Mouse (Mus musculus): ENCODE measurements around the gene Irx4.

Irx4 gene

DNA sequence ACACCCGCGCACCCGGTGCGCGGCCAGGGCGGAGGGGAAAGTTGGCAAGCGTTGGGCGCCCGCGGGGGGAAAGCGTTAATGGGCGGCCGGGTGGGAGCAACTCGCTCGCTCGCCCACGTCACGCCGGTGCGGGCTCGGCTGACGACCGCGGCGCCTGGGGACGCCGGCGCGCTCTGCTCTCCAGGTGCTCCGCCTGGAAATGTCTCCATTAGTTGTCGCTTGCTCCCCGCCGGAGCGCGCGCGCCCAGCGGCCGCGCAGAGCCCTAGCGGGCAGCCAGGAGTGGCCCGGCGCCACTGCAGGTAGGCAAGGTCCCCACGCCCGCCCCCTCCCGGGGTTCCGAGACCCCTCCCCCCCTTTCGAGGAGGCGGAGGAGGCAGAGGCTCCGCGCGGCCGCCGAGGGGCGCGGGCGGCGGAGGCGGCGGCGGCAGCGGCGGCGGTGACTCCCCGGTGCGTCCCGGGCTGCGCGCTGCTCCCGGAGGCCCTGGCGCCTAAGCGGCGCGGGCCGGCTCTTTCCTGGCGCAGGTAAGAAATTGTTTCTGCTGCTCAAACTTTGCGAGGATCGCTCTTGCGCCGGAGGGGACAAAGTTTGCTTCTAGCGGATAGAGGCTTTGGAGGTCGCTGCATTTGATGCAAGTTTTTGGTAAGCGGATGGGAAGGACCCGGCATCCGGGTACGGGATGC, at the start of gene Irx4:
TSS of gene Irx4 (plus strand) at position 126 of the 682 bp plus-strand sequence.
- DNase-seq: no peak

DNA sequence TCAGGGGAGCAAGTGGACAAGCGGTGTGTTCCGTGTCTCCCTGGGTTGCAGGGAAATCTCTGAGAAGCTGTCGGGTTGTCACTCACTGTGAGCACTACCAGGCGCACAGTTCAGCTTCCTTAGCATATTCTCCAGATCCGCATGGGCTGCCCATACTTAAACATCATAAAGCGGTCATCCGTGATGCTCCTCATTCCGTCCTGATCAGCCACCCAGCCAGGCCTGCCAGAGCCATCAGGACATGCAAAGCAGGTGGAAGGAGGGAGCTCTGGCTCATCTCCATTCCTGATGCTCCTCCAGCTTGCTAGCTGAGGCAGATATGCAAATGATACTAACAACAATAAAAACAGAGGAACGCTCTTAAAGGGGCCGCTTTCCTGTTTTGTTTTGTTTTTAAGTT, 46.0 kb upstream of the Irx4 start:
- peak; percentile 79 for DNase-seq

DNA sequence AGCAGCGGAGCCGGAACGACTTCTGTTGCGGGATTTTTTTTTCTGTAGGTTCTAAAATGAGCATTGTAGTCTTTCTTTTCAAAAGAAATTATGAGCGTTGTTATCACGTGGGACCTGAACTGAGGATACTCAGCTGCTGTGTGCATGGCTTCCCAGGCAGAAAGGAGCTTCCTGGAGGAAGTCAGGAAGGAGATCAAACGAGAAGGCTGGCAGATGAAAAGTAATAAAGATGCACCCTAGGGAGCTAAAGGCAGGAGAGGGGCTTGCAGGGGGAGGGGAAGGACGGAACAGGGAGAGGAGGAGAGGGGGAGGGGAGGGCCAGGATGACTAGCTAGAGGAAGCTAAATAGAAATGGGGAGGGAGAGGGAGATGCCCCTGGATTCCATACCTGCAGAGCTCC, 23.8 kb upstream of the Irx4 start:
- no peak for DNase-seq

DNA sequence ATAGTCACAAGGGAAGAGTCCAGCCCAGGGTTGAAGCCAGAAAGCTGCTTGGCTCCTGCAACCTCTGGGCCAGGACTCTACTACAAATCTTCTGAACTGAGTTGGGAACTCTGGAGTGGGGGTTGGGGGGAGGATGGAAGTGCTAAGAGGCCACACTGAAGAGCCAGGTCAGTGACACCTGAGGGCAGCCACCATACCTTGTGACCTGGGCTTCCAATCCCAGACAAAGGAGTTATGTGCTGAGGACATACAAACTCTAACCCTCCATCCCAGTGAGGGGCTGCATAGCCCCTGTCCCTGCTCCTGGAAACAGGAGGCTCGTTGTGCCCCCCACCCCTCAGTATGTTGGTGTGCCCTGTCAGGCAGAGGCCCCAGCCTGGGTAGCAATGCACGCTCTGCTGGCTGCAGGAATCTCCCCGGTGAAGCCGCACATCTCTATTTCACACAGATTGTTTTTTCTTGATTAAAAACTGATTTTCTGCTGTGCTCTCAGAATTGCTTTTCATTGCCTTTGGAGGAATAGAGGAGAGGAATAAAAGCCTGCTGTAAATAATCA, 21.0 kb upstream of the Irx4 start:
- DNase-seq: peak; percentile 68

DNA sequence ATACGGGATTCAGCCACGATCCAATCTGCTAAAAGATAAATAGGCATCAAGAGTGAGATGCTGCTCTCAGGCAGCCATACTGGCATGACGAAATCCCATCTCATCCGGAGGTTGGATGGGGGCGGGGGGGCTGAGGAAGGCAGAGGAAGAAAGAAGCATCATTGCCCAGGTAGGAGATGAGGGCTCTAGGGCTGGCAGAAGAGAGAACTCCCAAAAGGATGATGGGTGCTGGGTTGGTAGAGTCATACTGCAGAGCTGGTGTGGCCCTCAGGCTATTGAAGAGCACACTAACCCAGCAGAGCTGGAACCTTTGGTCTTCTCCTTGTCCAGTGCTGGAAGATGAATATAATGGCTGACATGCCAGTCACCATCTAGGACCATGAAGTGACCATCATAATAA, 17.7 kb upstream of the Irx4 start:
- DNase-seq: peak; percentile 67

DNA sequence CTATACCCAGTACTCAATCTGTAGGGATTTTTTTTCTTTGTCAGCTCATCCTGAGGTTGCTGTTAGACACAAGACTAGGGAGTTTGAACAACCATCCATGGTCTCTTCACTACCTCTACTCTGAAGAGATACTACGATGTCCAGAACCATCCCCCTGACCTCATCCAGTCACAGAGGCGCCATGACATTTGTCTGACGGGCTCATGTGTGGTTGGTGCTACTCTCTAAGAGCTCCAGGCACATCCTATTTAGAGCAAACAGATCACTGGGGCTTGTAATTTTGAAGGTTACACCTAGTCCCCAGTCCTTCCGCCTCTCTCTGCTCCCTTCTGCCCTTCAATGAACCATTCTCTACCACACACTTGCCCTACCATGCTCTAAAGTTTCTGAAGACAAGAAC, 13.3 kb upstream of the Irx4 start:
- peak; percentile 70 for DNase-seq

DNA sequence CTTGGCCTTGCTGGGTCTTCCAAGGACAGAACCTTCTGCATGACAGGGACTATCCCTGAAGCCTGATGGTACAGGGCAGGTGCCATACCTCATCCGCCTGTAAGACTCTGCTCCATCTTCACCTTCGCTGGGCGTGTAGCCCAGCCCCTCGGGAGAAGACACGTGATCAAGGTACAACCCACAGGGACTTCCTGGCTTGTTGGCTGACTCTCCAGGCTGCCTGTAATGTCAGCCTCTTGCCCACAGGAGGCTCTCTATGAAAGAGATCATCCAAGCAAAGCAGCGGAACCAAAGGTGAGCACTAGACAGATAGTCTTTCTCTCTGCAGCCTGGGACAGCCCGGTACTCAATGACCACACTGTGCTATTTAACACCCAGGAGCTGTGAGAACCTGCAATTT, 9.1 kb upstream of the Irx4 start:
- DNase-seq: peak; percentile 75

DNA sequence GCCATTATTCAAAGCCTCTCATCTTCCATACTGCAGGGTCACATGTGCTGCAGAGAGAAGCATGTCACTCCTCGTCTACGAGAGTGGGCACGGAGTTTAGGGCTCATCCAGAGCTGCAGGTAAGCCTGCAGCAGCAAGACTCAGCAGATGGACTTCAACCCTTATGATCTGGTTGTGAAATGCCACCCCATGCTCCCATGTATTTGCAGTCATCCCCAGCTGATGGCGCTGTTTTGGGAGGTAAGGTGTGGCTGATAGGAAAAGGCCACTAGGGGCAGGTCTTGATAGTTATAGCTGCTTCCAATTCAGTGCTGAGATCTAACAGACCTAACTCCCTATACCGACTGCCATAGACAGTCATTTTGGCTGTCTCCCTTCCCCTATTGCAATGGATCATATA, 8.3 kb upstream of the Irx4 start:
- peak; percentile 76 for DNase-seq

DNA sequence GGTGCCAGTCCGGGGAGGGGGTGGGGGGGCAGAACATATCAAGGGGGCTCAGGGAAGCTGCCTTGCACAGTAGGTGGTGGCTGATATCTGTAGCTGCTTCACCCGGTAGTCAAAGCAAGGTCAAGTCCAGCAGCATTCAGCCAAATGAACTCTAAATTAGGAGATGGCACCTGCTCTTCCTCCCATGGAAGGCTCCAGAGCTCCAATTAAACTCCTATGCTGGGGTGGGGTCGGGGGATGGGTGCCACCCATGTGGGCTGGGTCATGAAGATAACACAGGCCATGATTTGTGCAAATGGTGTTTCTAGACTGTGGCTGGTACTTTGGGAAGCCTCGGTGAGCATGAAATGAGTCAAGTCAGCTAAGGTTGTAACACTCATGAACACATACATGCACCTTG, 1.9 kb upstream of the Irx4 start:
- peak; percentile 94 for DNase-seq

DNA sequence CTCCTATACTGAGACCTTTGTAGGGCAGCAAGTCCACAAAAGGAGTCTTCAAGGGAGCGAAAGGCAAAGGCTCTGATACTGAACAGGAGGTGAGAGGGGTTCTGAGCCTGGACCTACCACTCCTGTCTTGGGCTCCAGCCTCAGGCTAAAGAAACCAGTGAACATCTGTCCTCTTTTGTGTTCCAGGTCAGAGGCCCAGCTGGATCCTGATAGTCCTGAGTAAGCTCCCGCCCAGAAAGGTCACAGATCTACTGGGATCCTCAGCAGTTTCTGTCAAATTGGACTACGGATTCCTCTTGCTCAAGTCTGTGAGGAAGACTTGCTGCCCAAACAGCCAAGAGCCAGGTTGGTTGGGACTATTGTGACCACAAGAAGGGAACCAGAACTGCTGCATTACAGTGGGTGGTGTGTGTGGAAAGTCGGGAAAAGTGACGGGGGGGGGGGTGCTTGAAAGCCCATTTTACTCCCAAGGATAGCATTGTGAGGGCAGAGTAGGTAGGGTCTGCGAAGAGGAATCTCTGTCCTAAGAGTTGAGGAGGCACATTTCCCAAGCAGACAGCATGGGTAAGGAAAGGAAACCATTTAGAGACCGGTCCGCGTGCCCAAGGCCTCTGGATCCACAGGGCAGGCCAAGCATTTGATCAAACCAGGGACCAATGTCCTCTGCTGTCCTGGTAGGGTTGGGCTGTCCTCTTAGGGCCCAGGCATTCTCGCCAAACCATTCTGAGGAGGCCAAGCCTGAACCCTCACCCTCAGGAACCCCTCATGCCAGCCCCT, 514 bp upstream of the Irx4 start:
- DNase-seq: no peak

DNA sequence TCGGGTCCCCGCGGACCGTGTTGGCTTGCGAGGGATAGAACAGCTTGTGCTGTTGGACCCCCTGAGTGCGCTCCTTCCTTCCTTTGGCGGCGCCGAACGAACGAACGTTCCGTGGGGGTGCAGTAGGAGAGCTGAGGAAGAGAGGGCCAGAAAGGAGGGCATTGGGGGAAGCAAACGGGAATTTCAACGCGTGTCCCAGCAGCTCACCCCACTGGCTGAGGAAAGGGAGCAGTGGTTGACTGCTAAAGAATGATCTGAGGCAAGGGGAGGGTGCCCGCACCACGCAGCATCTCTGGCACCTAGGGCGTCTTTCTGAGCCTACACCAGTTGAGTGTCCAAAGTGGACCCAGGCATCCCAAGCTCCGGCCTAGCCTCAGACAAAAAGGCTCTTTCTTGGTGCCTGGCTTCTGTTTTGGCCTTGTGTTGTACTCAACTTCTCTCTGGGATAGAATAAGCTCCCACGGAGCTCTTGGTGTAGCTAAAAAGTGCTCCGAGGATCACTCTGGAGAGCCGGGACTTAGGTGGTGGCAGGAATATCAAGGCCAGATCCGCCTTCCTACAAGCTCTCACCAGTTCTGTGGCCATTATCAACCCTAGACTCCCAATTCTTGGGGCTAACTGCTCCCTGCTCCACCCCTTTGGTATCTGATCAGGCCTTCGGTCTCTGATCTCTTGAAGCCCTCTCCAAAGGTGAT, 904 bp downstream of the Irx4 start:
- DNase-seq: no peak

DNA sequence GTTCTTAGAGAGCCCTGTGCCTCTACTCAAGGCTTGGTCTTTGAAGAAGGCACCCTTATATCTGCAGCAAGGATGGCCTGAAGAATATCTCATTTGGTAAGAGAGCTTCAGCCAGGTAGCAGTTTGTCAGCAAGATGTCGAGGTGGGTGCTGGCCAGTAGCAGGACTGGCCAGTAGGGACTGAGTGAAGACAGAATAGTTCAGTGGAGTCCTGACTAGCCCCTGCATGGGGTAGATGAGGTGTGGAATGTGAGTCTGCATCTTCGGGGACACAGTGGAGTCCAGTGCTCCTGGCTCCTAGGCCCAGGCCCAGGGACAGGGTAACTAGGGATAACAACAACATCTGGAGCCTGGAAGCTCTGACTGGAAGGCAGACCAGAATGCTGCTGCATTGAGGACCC, 1.6 kb downstream of the Irx4 start:
- no peak for DNase-seq

DNA sequence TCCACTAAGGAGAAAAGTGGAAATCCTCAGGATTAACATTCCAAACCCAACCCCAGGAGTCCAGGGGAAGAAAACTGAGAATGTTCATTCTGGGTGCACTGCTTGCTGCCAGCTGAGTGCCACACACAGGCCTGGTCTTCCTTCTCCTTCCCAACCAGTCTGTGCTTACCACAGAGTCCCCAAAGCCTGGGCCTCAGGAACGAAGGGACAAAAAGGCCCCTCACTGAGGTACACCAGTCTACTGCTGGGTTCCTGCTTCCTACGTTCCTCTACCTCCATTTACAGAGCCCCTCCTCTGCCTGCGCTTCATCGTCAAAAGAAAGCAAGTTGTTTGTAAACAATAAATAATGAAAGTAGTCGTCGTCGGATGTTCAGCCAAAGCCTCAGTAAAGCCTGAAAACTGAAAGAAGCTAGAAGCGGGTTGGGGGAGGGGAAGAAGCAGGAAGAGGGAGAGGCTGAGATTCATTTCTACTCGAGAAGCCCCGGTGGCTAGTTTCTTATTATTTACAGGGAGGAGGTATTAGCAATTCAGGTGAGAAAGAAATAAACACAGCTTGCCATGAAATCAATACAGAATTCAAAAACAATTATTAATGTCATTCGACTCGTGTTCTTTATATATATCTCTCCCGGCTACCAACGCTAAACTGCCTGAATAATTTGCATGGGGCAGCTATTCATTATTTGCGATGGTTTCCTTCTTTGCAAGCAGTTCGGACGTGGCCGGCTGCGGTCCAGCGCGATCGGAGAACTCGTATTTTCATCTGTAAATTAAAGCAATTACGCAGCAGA, 2.3 kb downstream of the Irx4 start:
- no peak for DNase-seq

DNA sequence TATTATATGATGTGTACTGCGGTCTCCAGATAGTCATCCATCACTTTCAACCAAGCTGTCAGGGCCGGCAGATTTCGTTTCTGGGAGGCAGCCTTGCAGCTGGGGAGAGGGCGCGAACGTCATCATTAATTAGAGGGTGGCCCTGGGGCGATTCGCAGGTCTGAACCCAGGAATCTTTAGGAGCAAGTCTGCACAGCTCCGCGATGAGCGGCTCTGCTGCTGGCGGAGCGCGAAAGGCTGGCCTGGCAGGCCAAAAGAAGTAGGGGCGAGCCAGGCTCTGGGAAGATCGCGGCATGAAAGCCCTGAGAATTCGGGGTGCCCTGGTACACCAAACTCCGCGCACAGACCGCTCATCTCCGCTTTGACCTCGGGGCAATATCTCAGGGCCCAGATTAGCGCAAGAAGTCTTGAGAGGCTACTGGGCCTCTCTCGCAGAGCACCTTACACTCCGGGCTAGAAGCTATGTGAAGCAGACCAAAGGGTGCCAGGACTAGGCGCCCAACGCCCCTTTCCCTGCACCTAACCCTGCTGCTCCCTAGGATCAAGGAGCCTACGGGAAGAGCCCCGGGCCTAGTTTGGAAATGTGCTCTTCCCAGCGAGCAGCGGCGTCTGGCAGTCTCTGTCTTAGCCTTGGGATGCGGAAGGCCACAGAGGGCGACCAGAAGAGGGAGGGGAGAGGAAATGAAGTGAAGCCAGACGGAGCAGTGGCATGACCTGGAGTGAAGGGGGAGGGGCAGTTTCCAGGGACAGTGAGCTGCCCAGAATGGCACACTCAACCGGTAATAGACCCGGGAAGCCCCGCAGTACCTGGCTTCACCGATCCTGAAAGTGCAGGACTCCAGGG, 3.1 kb downstream of the Irx4 start:
- peak; percentile 94 for DNase-seq

DNA sequence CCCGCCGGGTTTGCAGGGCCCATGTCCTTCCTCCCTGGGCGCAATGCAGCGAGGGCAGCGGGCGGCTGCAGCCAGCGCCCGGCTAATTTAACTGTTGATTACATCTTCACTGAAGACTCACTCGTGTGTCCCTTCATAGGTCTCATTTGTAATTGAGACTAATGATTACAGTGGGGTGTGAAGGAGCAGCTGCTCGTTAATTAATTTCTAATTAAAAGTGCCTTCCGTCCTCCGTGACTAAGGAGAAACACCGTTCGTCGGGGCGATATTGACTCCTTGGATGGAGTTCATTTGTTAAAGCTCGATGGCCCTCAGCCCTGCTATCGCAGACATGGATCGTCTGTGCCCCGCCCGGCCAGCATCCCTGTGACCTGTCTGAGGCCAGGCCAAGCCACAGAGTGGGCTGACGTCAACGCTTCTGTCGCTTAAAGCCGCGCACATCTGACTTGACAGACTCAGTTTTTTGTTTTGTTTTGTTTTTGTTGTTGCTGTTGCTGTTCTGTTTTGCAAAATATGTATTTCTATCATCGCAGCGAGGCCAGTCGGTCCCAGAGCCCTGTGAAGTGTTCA, 4.0 kb downstream of the Irx4 start:
- no peak for DNase-seq

DNA sequence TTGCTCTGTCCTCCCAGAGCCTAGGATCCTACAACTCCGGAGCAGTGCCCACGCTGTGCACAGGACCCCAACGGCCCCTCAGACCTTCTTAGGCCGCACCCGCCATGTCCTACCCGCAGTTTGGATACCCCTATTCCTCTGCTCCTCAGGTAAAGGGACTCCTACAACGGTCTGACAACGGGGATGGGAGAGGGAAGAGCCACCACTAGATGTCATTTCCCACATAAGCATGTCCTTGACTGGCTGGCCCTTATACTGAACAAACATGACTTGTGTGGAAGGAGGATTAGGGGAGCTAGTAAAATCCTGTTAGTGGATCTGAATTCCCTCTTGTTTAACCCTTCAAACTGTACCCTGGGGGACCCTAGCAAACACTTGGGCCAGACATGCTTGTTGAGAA, 4.6 kb downstream of the Irx4 start:
- no peak for DNase-seq

DNA sequence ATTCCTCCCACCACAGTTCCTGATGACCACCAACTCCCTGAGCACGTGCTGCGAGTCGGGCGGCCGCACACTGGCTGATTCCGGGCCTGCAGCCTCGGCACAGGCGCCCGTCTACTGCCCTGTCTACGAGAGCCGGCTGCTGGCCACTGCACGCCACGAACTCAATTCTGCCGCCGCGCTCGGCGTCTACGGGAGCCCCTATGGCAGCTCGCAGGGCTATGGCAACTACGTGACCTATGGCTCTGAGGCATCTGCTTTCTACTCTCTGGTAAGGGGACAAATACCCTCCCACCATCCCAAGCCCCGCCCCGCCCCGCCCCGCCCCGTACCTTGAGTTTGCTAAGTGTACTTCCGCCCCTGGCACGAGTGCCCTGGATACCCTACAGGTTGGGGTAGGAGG, 5.2 kb downstream of the Irx4 start:
- DNase-seq: no peak

DNA sequence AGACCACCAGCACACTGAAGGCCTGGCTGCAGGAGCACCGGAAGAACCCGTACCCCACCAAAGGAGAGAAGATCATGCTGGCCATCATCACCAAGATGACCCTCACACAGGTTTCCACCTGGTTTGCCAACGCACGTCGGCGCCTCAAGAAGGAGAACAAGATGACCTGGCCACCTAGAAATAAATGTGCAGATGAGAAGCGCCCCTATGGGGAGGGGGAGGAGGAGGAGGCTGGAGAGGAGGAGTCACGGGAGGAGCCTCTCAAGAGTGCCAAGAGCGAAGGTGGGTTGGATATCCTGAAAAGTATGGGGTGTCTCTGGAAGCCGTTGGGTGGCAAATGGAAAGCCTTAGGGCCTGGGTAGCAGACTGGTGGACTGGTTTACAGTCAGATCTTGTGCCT, 7.3 kb downstream of the Irx4 start:
- no peak for DNase-seq

DNA sequence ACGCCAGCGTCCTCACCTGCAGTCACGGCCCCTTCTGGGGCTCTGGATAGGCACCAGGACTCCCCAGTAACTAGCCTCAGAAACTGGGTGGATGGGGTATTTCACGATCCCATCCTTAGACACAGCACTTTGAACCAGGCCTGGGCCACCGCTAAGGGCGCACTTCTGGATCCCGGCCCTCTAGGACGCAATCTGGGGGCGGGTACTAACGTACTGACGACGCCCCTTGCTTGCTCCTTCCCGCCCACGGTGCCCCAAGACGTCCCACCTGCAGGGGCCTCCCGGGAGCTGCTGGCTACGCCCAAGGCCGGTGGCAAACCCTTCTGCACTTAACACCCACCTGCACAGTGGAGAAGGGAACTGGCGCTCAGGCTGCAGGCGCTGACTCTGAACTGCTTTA, 8.4 kb downstream of the Irx4 start:
- DNase-seq: no peak

DNA sequence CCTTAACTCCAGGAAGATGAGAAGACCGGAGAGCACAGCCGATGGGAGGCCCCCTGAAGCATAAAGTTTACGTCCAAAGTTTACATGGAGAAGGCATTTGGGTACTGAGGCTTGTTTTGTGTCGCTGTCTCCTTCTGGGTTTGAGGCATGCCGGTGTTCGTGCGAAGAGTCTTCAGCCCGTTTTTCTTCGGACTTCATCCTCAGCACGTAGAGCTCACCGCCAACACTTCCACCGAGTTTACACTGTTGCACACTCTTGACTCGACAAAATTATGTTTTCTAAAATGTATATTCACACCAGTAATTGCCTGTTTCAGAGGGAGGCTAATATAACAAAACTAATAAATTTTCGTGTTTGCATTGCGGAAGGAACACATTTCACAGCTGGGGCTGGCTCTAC, 9.0 kb downstream of the Irx4 start:
- DNase-seq: no peak

DNA sequence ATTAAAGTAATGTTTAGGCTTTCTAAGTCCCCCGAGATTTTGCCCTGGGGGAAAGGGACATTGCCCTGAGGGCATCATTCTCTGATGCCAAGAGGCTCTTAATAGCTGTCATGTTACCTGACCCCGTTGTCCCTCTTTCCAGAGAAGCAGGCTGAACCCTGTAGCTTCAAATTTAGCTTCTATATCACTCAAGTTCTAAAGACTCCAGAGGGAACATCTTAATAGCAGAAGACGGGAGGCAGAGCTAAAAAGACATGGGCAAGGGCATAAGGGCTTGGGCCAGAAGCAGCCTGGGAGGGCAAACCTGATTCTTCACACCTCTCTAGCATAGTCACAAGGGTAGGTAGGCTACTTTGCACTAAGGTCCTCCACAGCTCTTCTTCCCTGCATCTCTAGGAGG, 9.6 kb downstream of the Irx4 start:
- DNase-seq: no peak
